Mouse (Mus musculus) ES-Bruce4 (cell line): ENCODE results near the gene Pak4. TPM values are rescaled to one million over a fixed set of nuclear protein-coding genes. Genes with fewer than 3 reads are reported as not detected.
A peak's percentile ranks its signal among the peaks of the same experiment; 100 is the strongest.

ENCODE experiments used
- H3K27ac ChIP-seq: 2 replicates; pipeline ENCODE4 v1.5.1; 2012; ENCODE audit warnings: low read length, inconsistent platforms; ENCODE audit not compliant: insufficient read depth
- H3K27me3 ChIP-seq: 2 replicates; pipeline ENCODE4 v1.6.1; 2012; ENCODE audit warnings: mild to moderate bottlenecking, low read length, inconsistent platforms; ENCODE audit not compliant: control insufficient read depth, poor library complexity, insufficient read depth, severe bottlenecking
- H3K36me3 ChIP-seq: 2 replicates; pipeline ENCODE4 v1.6.1; 2012; ENCODE audit warnings: inconsistent platforms, mild to moderate bottlenecking, low read length, moderate library complexity; ENCODE audit not compliant: control insufficient read depth, poor library complexity, insufficient read depth, severe bottlenecking
- H3K4me1 ChIP-seq: one replicate; pipeline ENCODE4 v1.8.1; 2011; ENCODE audit warnings: low read length; ENCODE audit not compliant: control insufficient read depth, insufficient read depth
- H3K4me3 ChIP-seq: 2 replicates; pipeline ENCODE4 v1.5.1; 2011; ENCODE audit warnings: low read depth, mild to moderate bottlenecking, low read length
- H3K9ac ChIP-seq: 2 replicates; pipeline ENCODE4 v1.6.1; 2012; ENCODE audit warnings: low read depth, mild to moderate bottlenecking, inconsistent platforms; ENCODE audit not compliant: poor library complexity, severe bottlenecking
- H3K9me3 ChIP-seq: replicated peaks from 2 replicates; pipeline ENCODE4 v1.6.1; 2012; ENCODE audit warnings: mild to moderate bottlenecking, low read length, inconsistent platforms; ENCODE audit not compliant: control insufficient read depth, poor library complexity, insufficient read depth, severe bottlenecking
- CTCF ChIP-seq: IDR thresholded peaks from one replicate; pipeline ENCODE4 v1.8.1; 2011; ENCODE audit warnings: low read depth, low read length
- EP300 ChIP-seq: IDR thresholded peaks from 2 replicates; pipeline ENCODE4 v1.6.1; 2011; ENCODE audit warnings: low read depth, low read length; ENCODE audit not compliant: insufficient read depth
- POLR2A ChIP-seq: IDR thresholded peaks from one replicate; pipeline ENCODE4 v1.8.1; 2011; ENCODE audit warnings: low read length; ENCODE audit not compliant: insufficient read depth
- polyA plus RNA-seq: library from polyadenylated mRNA; stranded (reverse); fragments of >200 nt; gene quantifications from 2 replicates; pipeline ENCODE4 v1.2.4, GENCODE M21; 2011; ENCODE audit warnings: low read depth; ENCODE audit not compliant: missing spikeins, insufficient read depth, insufficient read length

The Pak4 gene
- polyA plus RNA-seq, 1 experiment: 64.4 TPM

DNA sequence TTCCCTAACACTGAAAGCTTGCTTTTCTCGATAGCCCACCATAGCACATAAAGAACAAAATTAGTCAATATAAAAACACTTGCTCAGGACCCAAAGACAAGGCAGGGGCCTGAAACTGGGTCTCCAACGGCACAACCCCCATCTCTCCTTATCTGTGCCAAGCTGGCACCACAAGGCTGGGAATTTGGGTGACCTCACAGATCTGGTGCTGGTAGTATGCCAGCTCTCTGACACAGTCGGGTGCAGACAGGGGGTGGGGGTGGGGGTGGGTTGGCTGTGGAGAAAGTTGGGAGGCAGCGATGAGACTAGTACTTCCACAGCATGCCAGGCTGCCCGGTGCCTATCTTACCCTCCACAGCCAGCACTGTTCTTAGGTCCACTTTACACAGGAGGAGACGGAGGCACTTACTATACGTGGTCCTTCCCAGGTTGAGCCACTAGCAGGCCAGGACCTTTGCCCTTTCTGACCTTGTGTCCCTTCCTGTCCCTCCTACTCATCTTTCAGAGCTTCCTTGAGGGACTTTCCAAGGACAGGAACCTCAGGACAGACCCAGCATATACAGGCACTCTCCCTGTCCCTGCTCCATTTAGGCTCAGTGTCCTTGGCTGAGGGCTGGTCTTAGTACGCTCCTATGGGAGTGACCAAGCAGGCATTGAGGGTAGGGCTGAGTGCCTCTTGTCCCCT lies 2.1 kb downstream of the Pak4 start:
- peak overlapping the region; percentile 77 for H3K4me3 ChIP-seq

DNA sequence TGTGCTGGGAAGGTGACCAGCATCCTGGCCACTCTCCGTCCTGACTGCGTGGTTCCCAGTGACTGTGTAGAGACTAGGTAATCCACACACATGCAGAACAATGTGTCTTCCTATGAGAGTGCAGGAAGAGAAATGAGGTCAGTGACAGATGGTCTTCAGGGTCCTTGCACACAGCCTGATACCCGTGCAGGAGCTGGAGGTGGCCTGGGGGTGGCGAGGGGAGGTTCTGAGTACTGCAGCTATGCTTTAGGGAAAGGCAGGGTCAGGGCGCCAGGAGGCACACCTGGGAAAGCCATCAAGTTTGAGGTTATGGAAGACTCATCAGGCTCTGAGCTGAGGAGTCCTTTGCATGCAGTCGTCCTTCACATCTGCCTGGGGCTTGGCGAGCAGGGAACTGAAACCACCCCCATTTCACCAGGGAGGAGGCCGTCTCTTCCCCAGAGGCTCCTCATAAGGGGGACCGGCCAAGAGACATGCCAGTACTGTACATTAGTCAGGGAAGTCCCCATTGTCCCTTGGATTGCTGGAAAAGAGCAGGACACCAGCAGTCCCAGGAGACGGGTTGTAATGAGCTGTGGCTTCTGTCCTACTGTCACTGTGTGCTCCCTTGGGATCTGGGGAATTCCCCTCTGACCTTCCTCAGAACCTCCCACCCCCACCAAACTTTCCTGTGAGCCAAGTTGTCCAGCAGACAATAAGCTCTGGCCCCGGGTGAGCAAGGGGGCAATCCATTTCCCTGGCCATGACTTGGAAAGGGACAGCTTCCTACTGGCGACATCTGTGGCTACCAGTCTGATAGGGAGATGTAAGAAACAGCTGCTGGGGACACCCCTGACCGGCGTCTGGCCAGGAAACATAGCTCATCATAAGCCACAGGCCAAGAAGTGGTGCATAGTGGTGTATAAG lies 4.5 kb downstream of the Pak4 start:
- Histone ChIP-seq H3K27me3 (no peaks in the 10 kb centered on the region), H3K27ac (peak overlapping the region; percentile 26; the same call in 1 of the 2 replicates), H3K4me3 (no peak overlapping the region), H3K9ac (no peak overlapping the region), H3K9me3 (no peaks in the 10 kb centered on the region), H3K4me1 (peaks cover 33% of the 10 kb centered on the region), H3K36me3 (no peaks in the 10 kb centered on the region)
- TF ChIP-seq CTCF (no peak), POLR2A (no peak), EP300 (no peak)

More for the DNA sequence above, 2.1 kb downstream of the Pak4 start:
- Histone ChIP-seq H3K36me3 (no peaks in the 10 kb centered on the region), H3K9me3 (no peaks in the 10 kb centered on the region), H3K9ac (0 out of 2 replicates have a peak overlapping the region, but pooled peaks have one; percentile 2), H3K27ac (peak overlapping the region; percentile 43), H3K27me3 (no peaks in the 10 kb centered on the region), H3K4me1 (peaks cover 30% of the 10 kb centered on the region)
- TF ChIP-seq CTCF (no peak), EP300 (no peak), POLR2A (no peak)

DNA sequence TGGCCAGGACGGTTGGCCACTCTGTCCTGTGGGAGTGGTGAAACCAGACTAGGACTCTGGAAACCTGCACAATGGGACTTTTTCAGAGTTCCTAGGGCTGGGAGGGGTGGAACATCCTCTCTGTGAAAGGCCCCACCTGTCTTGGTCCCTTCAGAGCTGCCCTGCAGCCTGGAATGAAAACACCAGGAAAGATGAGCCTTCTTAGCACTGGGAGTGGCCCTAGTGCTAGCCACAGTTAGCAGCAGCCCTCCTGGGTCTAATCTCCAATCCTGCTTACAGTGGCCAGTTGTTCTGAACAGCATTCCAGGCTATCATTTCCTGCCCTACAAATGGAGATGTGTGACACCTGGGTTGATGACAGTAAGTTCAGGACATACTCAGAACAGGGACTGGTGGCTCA lies 6.1 kb downstream of the Pak4 start:
- TF ChIP-seq EP300: peak; percentile 65; the same call in 1 of the 2 replicates
- no peak for TF ChIP-seq CTCF
- Histone ChIP-seq H3K27me3 (no peaks in the 10 kb centered on the region), H3K9ac (no peak overlapping the region), H3K27ac (peak overlapping the region; percentile 76), H3K4me1 (peaks cover 41% of the 10 kb centered on the region), H3K36me3 (no peaks in the 10 kb centered on the region), H3K9me3 (no peaks in the 10 kb centered on the region), H3K4me3 (no peak overlapping the region)

DNA sequence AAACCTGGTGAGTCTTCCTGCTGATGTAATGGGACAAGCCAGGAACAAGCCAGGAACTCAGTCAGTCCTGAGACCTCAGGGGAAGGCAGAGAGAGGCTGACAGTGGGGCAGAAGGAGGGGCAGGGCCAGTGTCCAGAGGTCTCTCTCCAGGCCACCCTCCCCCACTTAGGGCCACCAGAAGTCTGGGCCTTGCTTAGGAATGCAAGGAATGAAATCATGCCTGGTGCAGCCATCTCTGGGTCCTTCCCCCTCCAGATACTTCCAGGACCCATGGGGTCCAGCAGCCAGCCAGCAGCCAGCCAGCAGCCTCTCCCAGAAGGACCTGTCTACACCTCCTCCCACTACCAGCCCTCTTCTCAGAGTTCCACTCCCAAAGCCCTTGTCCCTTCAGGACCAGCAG lies 10.3 kb downstream of the Pak4 start:
- TF ChIP-seq CTCF (no peak), POLR2A (no peak), EP300 (no peak)

DNA sequence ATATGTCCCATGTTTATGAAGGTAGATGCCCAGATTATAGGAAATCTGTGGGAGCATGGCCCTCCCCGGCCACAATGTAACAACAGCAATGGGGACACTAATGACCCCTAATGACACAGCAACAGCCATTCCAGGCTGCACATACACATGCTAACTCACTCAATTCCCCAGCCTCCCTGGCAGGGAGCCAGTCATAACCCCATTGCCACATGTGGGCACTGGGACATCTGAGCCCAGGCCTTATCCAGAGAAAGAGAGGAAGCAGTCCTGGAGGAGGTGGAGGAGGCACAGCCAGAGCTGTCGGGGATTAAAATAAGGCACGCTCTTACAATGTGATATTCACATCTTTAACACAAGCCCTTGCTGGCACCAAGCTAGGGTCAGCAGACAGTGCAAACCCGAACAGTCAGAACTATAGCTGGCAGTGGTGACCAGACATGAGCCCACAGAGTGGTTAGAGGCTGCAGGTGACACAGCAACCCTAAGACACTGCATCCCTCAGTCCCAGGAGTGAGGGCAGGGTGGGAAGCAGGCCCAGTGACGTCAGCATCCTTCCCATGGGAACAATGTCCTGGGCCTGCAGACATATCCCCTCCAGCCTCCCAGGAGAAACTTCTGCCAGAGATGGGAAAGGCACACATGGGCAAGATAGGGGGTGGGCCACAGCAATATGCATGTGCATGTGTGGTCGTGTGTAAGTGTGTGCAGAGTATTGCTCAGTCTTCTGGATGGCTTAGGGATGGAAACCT lies 11.1 kb downstream of the Pak4 start:
- Histone ChIP-seq H3K4me3 (no peak overlapping the region), H3K9me3 (no peaks in the 10 kb centered on the region), H3K4me1 (peaks cover 28% of the 10 kb centered on the region), H3K27me3 (no peaks in the 10 kb centered on the region), H3K9ac (no peak overlapping the region), H3K27ac (no peak overlapping the region), H3K36me3 (no peaks in the 10 kb centered on the region)
- no peak for TF ChIP-seq CTCF
- no peak for TF ChIP-seq EP300
- TF ChIP-seq POLR2A: no peak

More for the DNA sequence above, 10.3 kb downstream of the Pak4 start:
- H3K9ac ChIP-seq: no peak overlapping the region
- no peaks in the 10 kb centered on the region for H3K36me3 ChIP-seq
- H3K4me3 ChIP-seq: no peak overlapping the region
- no peak overlapping the region for H3K27ac ChIP-seq
- no peaks in the 10 kb centered on the region for H3K9me3 ChIP-seq
- H3K4me1 ChIP-seq: peaks cover 29% of the 10 kb centered on the region
- no peaks in the 10 kb centered on the region for H3K27me3 ChIP-seq
